Mouse (Mus musculus): ENCODE data around the gene Clic1. TPM values are rescaled to one million over a fixed set of nuclear protein-coding genes. Genes with fewer than 3 reads are reported as not detected.
"Not testable (repeated sequence)": the region's sequence is repeated elsewhere in the genome, so short reads cannot be mapped to it uniquely, and the experiment has no call there.

Gene Clic1
- polyA plus RNA-seq, 1 experiment from 2014 or later, result 90.9 TPM

DNA sequence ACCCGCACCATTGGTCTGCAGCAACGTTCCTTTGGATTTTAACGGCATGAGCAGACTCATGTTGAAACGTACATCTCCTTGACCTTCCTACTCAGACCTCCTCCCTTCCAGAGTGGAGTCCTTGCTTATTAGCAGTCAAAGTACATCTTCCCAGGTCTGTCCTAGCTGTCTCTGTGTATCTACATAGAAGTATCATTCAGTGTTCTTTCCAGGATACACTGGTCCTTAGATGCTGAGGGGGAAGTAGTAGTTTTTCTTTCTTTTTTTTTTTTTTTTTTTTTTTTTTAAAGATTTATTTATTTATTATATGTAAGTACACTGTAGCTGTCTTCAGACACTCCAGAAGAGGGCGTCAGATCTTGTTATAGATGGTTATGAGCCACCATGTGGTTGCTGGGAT lies 43.9 kb upstream of the Clic1 start:
- DNase-seq (ENCODE audit: low spot score); H3K9me3 ChIP-seq (ENCODE audit: control insufficient read depth, low read length); H3K27me3 ChIP-seq (replicated peaks; ENCODE audit: control insufficient read depth, insufficient read depth, low read length); H3K4me2 ChIP-seq (ENCODE audit: low read depth, low read length); ATAC-seq (ENCODE audit: low read depth); H3K4me3 ChIP-seq (ENCODE audit: low read depth, low read length); H3K27ac ChIP-seq (replicated peaks; ENCODE audit: low read depth, low read length); H3K4me1 ChIP-seq (ENCODE audit: control insufficient read depth, insufficient read depth, low read length); H3K9ac ChIP-seq (ENCODE audit: low read depth, low read length): not testable (repeated sequence)
- WGBS, result 93% methylated on average over 4 of the region's 5 CpGs
- H3K36me3 ChIP-seq (ENCODE audit: control insufficient read depth, insufficient read depth, low read length), result peaks cover 67% of the 10 kb centered on the region

DNA sequence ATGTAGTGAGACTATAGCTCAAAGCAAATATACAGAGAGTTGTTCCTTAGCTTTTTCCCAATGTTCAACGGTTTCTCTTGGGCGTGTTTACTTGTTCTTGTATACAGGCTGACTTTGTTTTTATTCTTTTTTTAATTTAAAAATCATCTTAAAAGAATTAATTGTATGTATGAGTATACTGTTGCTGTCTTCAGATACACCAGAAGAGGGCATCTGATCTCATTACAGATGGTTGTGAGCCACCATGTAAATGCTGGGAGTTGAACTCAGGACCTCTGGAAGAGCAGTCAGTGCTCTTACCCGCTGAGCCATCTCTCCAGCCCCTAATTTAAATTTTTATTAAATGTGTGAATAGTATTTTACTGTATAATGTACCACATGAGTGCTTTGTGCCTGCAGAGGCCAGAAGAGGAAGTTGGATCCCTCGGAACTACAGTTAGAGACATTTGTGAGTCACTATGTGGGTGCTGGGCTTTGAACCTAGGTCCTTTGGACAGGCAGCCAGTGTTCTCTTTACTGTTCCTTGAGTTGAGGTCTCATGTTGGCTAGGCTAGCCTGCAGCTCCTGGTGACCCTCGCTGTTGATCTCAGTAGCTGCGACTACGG lies 42.3 kb upstream of the Clic1 start:
- ATAC-seq (ENCODE audit: low read depth), result no peak
- no peaks in the 10 kb centered on the region for H3K9me3 ChIP-seq (ENCODE audit: control insufficient read depth, low read length)
- WGBS, result 95% methylated on average over 7 of the region's 7 CpGs

DNA sequence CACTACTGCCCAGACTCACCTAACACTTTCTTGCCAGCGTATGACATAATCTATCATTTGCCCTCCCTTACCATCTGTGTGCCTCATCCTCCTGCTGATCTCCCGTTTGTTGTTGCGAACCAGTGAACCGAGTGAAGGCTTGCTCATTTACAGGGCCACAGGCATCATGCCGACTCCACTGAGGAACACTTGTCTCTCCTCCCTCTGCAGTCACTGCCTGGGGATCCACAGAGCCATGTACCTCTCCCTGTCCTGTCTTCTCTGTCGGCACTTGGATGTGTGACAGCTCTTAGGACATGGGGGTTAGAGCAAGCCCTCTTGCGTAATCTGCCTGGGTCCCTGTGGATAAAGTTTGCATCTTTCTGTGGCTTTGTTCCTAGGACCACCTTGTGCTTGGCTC lies 40.2 kb upstream of the Clic1 start:
- H3K9ac ChIP-seq (ENCODE audit: low read depth, low read length), result no peak overlapping the region
- H3K4me2 ChIP-seq (ENCODE audit: low read depth, low read length), result no peak overlapping the region
- peaks cover 96% of the 10 kb centered on the region for H3K36me3 ChIP-seq (ENCODE audit: control insufficient read depth, insufficient read depth, low read length)
- H3K27me3 ChIP-seq (replicated peaks; ENCODE audit: control insufficient read depth, insufficient read depth, low read length), result no peaks in the 10 kb centered on the region
- 91% methylated on average over 7 of the region's 7 CpGs for WGBS
- no peak overlapping the region for H3K4me3 ChIP-seq (ENCODE audit: low read depth, low read length)
- no peak for ATAC-seq (ENCODE audit: low read depth)
- no peak for DNase-seq (ENCODE audit: low spot score)
- H3K4me1 ChIP-seq (ENCODE audit: control insufficient read depth, insufficient read depth, low read length), result no peaks in the 10 kb centered on the region
- no peaks in the 10 kb centered on the region for H3K9me3 ChIP-seq (ENCODE audit: control insufficient read depth, low read length)
- no peak overlapping the region for H3K27ac ChIP-seq (replicated peaks; ENCODE audit: low read depth, low read length)

More for the DNA sequence above, 42.3 kb upstream of the Clic1 start:
- Histone ChIP-seq H3K4me1 (ENCODE audit: control insufficient read depth, insufficient read depth, low read length) (peaks cover 3% of the 10 kb centered on the region), H3K36me3 (ENCODE audit: control insufficient read depth, insufficient read depth, low read length) (peaks cover 82% of the 10 kb centered on the region), H3K27me3 (replicated peaks; ENCODE audit: control insufficient read depth, insufficient read depth, low read length) (no peaks in the 10 kb centered on the region), H3K4me3 (ENCODE audit: low read depth, low read length) (no peak overlapping the region), H3K27ac (replicated peaks; ENCODE audit: low read depth, low read length) (no peak overlapping the region), H3K9ac (ENCODE audit: low read depth, low read length) (no peak overlapping the region), H3K4me2 (ENCODE audit: low read depth, low read length) (no peak overlapping the region)
- no peak for DNase-seq (ENCODE audit: low spot score)

DNA sequence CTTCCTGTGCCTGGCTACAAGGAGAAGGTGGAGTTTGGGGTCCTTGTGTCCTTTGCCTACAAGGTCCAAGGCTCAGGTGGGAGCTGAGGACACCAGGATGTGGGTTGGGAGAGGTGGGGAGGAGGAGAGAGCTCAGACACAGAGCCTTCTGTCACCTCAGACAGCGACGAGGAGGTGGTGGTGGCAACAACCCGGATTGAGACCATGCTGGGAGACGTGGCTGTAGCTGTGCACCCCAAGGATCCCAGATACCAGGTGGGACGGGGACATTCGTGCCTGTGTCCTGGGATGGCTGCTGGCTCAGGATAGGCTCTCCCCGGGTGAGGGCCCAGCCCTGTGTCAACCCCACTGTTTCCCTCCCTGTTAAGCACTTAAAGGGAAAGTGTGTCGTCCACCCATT lies 38.3 kb upstream of the Clic1 start:
- 90% methylated on average over 8 of the region's 8 CpGs for WGBS
- DNase-seq (ENCODE audit: low spot score) (no peak), ATAC-seq (ENCODE audit: low read depth) (no peak)
- no peaks in the 10 kb centered on the region for H3K27me3 ChIP-seq (replicated peaks; ENCODE audit: control insufficient read depth, insufficient read depth, low read length)
- H3K4me1 ChIP-seq (ENCODE audit: control insufficient read depth, insufficient read depth, low read length), result no peaks in the 10 kb centered on the region
- H3K4me3 ChIP-seq (ENCODE audit: low read depth, low read length), result no peak overlapping the region
- H3K9me3 ChIP-seq (ENCODE audit: control insufficient read depth, low read length), result no peaks in the 10 kb centered on the region
- H3K9ac ChIP-seq (ENCODE audit: low read depth, low read length), result no peak overlapping the region
- H3K4me2 ChIP-seq (ENCODE audit: low read depth, low read length), result no peak overlapping the region
- no peak overlapping the region for H3K27ac ChIP-seq (replicated peaks; ENCODE audit: low read depth, low read length)
- H3K36me3 ChIP-seq (ENCODE audit: control insufficient read depth, insufficient read depth, low read length), result peaks cover 98% of the 10 kb centered on the region

DNA sequence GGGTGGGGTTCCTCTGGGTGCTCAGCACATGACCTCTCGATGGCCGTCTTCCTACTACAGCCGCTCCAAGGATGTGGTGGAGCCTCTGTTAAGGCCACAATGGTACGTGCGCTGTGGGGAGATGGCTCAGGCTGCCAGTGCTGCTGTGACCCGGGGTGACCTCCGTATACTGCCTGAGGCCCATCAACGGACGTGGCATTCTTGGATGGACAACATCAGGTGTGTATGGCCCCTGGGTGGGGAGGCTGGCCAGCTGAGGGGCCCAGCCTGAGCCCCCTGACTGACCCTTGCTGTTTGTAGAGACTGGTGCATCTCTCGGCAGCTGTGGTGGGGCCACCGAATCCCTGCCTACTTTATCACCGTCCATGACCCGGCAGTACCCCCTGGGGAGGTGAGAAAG lies 37.3 kb upstream of the Clic1 start:
- Histone ChIP-seq H3K27me3 (replicated peaks; ENCODE audit: control insufficient read depth, insufficient read depth, low read length) (no peaks in the 10 kb centered on the region), H3K27ac (replicated peaks; ENCODE audit: low read depth, low read length) (no peak overlapping the region), H3K4me3 (ENCODE audit: low read depth, low read length) (no peak overlapping the region), H3K36me3 (ENCODE audit: control insufficient read depth, insufficient read depth, low read length) (peaks cover 93% of the 10 kb centered on the region), H3K4me2 (ENCODE audit: low read depth, low read length) (no peak overlapping the region), H3K9me3 (ENCODE audit: control insufficient read depth, low read length) (no peaks in the 10 kb centered on the region), H3K4me1 (ENCODE audit: control insufficient read depth, insufficient read depth, low read length) (no peaks in the 10 kb centered on the region), H3K9ac (ENCODE audit: low read depth, low read length) (no peak overlapping the region)
- no peak for DNase-seq (ENCODE audit: low spot score)
- WGBS, result 85% methylated on average over 12 of the region's 13 CpGs
- ATAC-seq (ENCODE audit: low read depth), result no peak

DNA sequence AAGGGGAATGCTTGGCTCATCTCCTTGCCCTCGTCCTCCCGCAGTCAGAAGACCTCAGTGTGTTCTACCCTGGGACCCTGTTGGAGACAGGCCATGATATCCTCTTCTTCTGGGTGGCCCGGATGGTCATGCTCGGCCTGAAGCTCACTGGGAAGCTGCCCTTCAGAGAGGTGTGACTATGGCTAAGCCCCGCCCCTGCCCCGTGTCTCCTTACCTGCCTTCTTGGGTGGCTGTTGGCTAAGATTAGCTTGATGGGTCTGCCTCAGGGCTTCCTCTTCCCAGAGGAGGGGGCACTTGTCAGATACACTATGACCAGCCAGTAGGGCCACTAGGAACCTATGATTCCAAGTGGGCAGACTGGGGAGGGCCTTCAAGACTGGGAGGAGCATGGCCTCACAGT lies 36.5 kb upstream of the Clic1 start:
- WGBS, result 76% methylated on average over 6 of the region's 6 CpGs
- Histone ChIP-seq H3K27me3 (replicated peaks; ENCODE audit: control insufficient read depth, insufficient read depth, low read length) (no peaks in the 10 kb centered on the region), H3K9me3 (ENCODE audit: control insufficient read depth, low read length) (no peaks in the 10 kb centered on the region), H3K9ac (ENCODE audit: low read depth, low read length) (no peak overlapping the region), H3K36me3 (ENCODE audit: control insufficient read depth, insufficient read depth, low read length) (peaks cover 86% of the 10 kb centered on the region), H3K4me1 (ENCODE audit: control insufficient read depth, insufficient read depth, low read length) (no peaks in the 10 kb centered on the region), H3K4me2 (ENCODE audit: low read depth, low read length) (no peak overlapping the region), H3K4me3 (ENCODE audit: low read depth, low read length) (no peak overlapping the region), H3K27ac (replicated peaks; ENCODE audit: low read depth, low read length) (no peak overlapping the region)
- DNase-seq (ENCODE audit: low spot score) (no peak), ATAC-seq (ENCODE audit: low read depth) (no peak)

DNA sequence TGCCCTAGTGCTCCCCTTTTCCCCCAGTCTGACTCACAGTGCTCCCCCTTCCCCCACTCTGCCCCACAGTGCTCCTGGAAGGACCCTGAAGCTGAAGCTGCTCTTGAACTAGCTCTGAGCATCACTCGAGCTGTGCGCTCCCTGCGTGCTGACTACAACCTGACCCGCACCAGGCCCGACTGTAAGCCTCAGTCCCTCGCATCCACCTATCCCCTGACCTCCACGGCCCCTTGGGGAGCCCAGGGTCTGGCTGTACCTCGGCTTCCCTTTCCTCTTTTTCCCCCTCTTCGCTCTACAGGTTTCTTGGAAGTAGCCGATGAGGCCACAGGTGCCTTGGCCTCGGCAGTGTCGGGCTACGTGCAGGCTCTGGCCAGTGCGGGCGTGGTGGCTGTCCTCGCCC lies 34.5 kb upstream of the Clic1 start:
- no peaks in the 10 kb centered on the region for H3K4me1 ChIP-seq (ENCODE audit: control insufficient read depth, insufficient read depth, low read length)
- H3K4me3 ChIP-seq (ENCODE audit: low read depth, low read length), result no peak overlapping the region
- H3K9ac ChIP-seq (ENCODE audit: low read depth, low read length), result no peak overlapping the region
- 90% methylated on average over 16 of the region's 16 CpGs for WGBS
- peaks cover 66% of the 10 kb centered on the region for H3K36me3 ChIP-seq (ENCODE audit: control insufficient read depth, insufficient read depth, low read length)
- DNase-seq (ENCODE audit: low spot score) (no peak), ATAC-seq (ENCODE audit: low read depth) (no peak)
- no peaks in the 10 kb centered on the region for H3K27me3 ChIP-seq (replicated peaks; ENCODE audit: control insufficient read depth, insufficient read depth, low read length)
- H3K9me3 ChIP-seq (ENCODE audit: control insufficient read depth, low read length), result no peaks in the 10 kb centered on the region
- no peak overlapping the region for H3K27ac ChIP-seq (replicated peaks; ENCODE audit: low read depth, low read length)
- no peak overlapping the region for H3K4me2 ChIP-seq (ENCODE audit: low read depth, low read length)

DNA sequence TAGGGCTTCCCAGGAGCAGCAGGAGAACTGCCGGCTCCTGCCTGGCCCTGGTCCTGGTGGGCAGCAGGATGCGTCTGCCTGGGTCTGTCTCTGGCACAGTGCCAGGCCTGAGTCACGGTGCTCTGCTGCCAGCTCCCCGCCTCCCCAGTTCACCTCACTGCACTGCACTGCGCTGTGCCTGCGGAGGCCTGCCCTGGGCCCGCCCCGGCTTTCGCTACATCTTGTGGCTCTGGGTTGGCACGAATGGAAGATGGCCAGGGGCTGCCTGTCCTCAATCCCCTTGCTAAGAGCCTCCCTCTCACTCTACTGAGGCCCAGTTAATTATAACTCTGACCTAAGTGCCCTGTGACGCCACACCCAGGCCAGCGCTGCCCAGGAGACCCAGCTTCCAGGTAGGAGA lies 33.4 kb upstream of the Clic1 start, which contains the start of gene Vwa7:
TSS of gene Vwa7 (plus strand) at position 204 of the 400 bp plus-strand sequence.
- Histone ChIP-seq H3K27ac (replicated peaks; ENCODE audit: low read depth, low read length) (no peak within 1 kb of the TSS), H3K9me3 (ENCODE audit: control insufficient read depth, low read length) (no peaks in the 10 kb centered on the region), H3K4me3 (ENCODE audit: low read depth, low read length) (no peak within 1 kb of the TSS), H3K36me3 (ENCODE audit: control insufficient read depth, insufficient read depth, low read length) (peaks cover 55% of the 10 kb centered on the region), H3K4me1 (ENCODE audit: control insufficient read depth, insufficient read depth, low read length) (no peaks in the 10 kb centered on the region), H3K4me2 (ENCODE audit: low read depth, low read length) (no peak within 1 kb of the TSS), H3K9ac (ENCODE audit: low read depth, low read length) (peak within 1 kb of the TSS; percentile 37; the same call in 1 of the 2 replicates), H3K27me3 (replicated peaks; ENCODE audit: control insufficient read depth, insufficient read depth, low read length) (no peaks in the 10 kb centered on the region)
- ATAC-seq (ENCODE audit: low read depth) (peak; percentile 41), DNase-seq (ENCODE audit: low spot score) (peak; percentile 58)
- WGBS, result 48% methylated on average over 11 of the region's 12 CpGs
